Comparison of ENCODE assay signal across 8 mouse cellular contexts in genomic region chr5:23675499-23676155, GRCm38 (mm10). TPM values are rescaled to one million over a fixed set of nuclear protein-coding genes. Genes with fewer than 3 reads are reported as not detected.
DNase-seq lines count a peak whose midpoint lies in the region; ATAC-seq and TF ChIP-seq lines count a peak whose summit lies in the region.

No protein-coding gene starts in this region.

- peak overlapping the region; percentile 57 for H3K27ac ChIP-seq in intestine, embryonic 16.5 days (ENCODE audit: low read length)
- peak overlapping the region; percentile 62; the same call in 1 of the 2 replicates for H3K27ac ChIP-seq in limb, embryonic 11.5 days (replicated peaks; ENCODE audit: low read depth, low read length)
- H3K27ac ChIP-seq in midbrain, embryonic 14.5 days (replicated peaks; ENCODE audit: low read depth, low read length): peak overlapping the region; percentile 88
- H3K27ac ChIP-seq in spleen, adult 2 months (ENCODE audit: insufficient read depth, low read length): no peak overlapping the region

- ATAC-seq in intestine, embryonic 16.5 days: peak; percentile 82
- ATAC-seq in limb, embryonic 11.5 days (ENCODE audit: insufficient number of reproducible peaks, low FRiP score, low TSS enrichment, low read depth): peak; percentile 86
- peak; percentile 92 for ATAC-seq in midbrain, embryonic 14.5 days (ENCODE audit: low FRiP score, low TSS enrichment)

- TF ChIP-seq POLR2A in spleen, adult 2 months (IDR thresholded peaks at IDR 0.05; ENCODE audit: low read depth, low read length): no peak

- DNase-seq in urinary bladder, adult 18-20 months (ENCODE audit: low spot score in 2 of 2): peak; percentile 16 to 54
- no peak for DNase-seq in urinary bladder, postnatal 10 days (ENCODE audit: low spot score)
- DNase-seq in embryo, embryonic 10.5 days (ENCODE audit: low spot score): peak; percentile 78
- DNase-seq in gastrocnemius, postnatal 4 days (ENCODE audit: low spot score in 2 of 2): peak; percentile 38 to 56
- DNase-seq in limb, embryonic 11.5 days (ENCODE audit: low spot score): peak; percentile 80
- DNase-seq in midbrain, embryonic 14.5 days: peak; percentile 92
- DNase-seq in spleen, adult 2 months (ENCODE audit: low read depth in 1 of 2, low spot score in 2 of 2): peak in 1 of 2 experiments; percentile 36

- peak overlapping the region; percentile 95 for H3K4me2 ChIP-seq in intestine, embryonic 16.5 days (ENCODE audit: low read depth, low read length)
- H3K4me2 ChIP-seq in limb, embryonic 11.5 days (ENCODE audit: low read depth, severe bottlenecking): peak overlapping the region; percentile 91
- peak overlapping the region; percentile 85 for H3K4me2 ChIP-seq in midbrain, embryonic 14.5 days (ENCODE audit: low read length)

- H3K36me3 ChIP-seq in intestine, embryonic 16.5 days (ENCODE audit: control insufficient read depth, insufficient read depth, low read length): no peaks in the 10 kb centered on the region
- no peaks in the 10 kb centered on the region for H3K36me3 ChIP-seq in limb, embryonic 11.5 days (ENCODE audit: control insufficient read depth, insufficient read depth, low read length)
- H3K36me3 ChIP-seq in midbrain, embryonic 14.5 days (ENCODE audit: control insufficient read depth, insufficient read depth, low read length): no peaks in the 10 kb centered on the region
- no peaks in the 10 kb centered on the region for H3K36me3 ChIP-seq in spleen, adult 2 months (ENCODE audit: control insufficient read depth, insufficient read depth, low read length)

- under 1% methylated on average over 82 of the region's 95 CpGs for WGBS in intestine, embryonic 16.5 days
- WGBS in limb, embryonic 11.5 days: under 1% methylated on average over 50 of the region's 95 CpGs
- whole genome bisulfite sequencing in midbrain, embryonic 14.5 days: under 1% methylated on average over 64 of the region's 95 CpGs
- WGBS in spleen, adult 2 months: 2% methylated on average over 64 of the region's 95 CpGs

- H3K4me1 ChIP-seq in intestine, embryonic 16.5 days (ENCODE audit: control insufficient read depth, insufficient read depth, low read length): no peaks in the 10 kb centered on the region
- H3K4me1 ChIP-seq in limb, embryonic 11.5 days (ENCODE audit: control insufficient read depth, insufficient read depth, low read length): 0 out of 2 replicates have a peak, but pooled peaks cover 5% of the 10 kb centered on the region
- H3K4me1 ChIP-seq in midbrain, embryonic 14.5 days (ENCODE audit: control insufficient read depth, insufficient read depth, low read length): peaks cover 5% of the 10 kb centered on the region; the same call in 1 of the 2 replicates
- peaks cover 3% of the 10 kb centered on the region; the same call in 1 of the 2 replicates for H3K4me1 ChIP-seq in spleen, adult 2 months (ENCODE audit: control insufficient read depth, insufficient read depth, insufficient read length)

- peak overlapping the region; percentile 79 for H3K9ac ChIP-seq in intestine, embryonic 16.5 days (ENCODE audit: low read depth, low read length)
- H3K9ac ChIP-seq in limb, embryonic 11.5 days (ENCODE audit: low read length): peak overlapping the region; percentile 75
- peak overlapping the region; percentile 84 for H3K9ac ChIP-seq in midbrain, embryonic 14.5 days (replicated peaks; ENCODE audit: low read length)

- no peaks in the 10 kb centered on the region for H3K27me3 ChIP-seq in intestine, embryonic 16.5 days (replicated peaks; ENCODE audit: control insufficient read depth, insufficient read depth, low read length)
- no peaks in the 10 kb centered on the region for H3K27me3 ChIP-seq in limb, embryonic 11.5 days (ENCODE audit: control insufficient read depth, insufficient read depth, low read length)
- no peaks in the 10 kb centered on the region for H3K27me3 ChIP-seq in midbrain, embryonic 14.5 days (ENCODE audit: control insufficient read depth, insufficient read depth, low read length)
- peaks cover 16% of the 10 kb centered on the region for H3K27me3 ChIP-seq in spleen, adult 2 months (ENCODE audit: control insufficient read depth, insufficient read depth, low read length)

- no peak for TF ChIP-seq CTCF in spleen, adult 2 months (IDR thresholded peaks at IDR 0.05; ENCODE audit: extremely low read depth, insufficient read depth, insufficient read length, insufficient replicate concordance)

- peak overlapping the region; percentile 97 for H3K4me3 ChIP-seq in intestine, embryonic 16.5 days (ENCODE audit: low read length)
- peak overlapping the region; percentile 92 for H3K4me3 ChIP-seq in limb, embryonic 11.5 days (ENCODE audit: low read depth, low read length)
- H3K4me3 ChIP-seq in midbrain, embryonic 14.5 days (replicated peaks; ENCODE audit: low read depth, low read length): peak overlapping the region; percentile 94
- H3K4me3 ChIP-seq in spleen, adult 2 months (ENCODE audit: extremely low read depth, insufficient read depth, insufficient read length): peak overlapping the region; percentile 83

- no peaks in the 10 kb centered on the region for H3K9me3 ChIP-seq in intestine, embryonic 16.5 days (ENCODE audit: control insufficient read depth, low read length)
- H3K9me3 ChIP-seq in limb, embryonic 11.5 days (ENCODE audit: control insufficient read depth, low read length): no peaks in the 10 kb centered on the region
- H3K9me3 ChIP-seq in midbrain, embryonic 14.5 days (ENCODE audit: control insufficient read depth, low read length): no peaks in the 10 kb centered on the region

RNA-seq across cellular contexts. Expression of gene Srpk2, which starts 8.8 kb away (rescaled TPM):
- total RNA-seq in gastrocnemius, postnatal 4 days (2021): 10 to 100 TPM; 47.2 to 56.2 TPM
- 30.5 and 32.1 TPM in 2 replicates for polyA plus RNA-seq in intestine, embryonic 16.5 days (2015; fragmentation: Nextera tagmentation; extraction: Ambion mirVana)
- polyA plus RNA-seq in limb, embryonic 11.5 days (2014; fragmentation: Nextera tagmentation; extraction: Ambion mirVana): 57.2 and 61.0 TPM in 2 replicates
- polyA plus RNA-seq in midbrain, embryonic 14.5 days (2014; fragmentation: Nextera tagmentation; extraction: Ambion mirVana): 113 and 121 TPM in 2 replicates
- 3.9 and 4.1 TPM in 2 replicates for polyA plus RNA-seq in spleen, adult 2 months (2012; rRNA removed)
